Mouse (Mus musculus): ENCODE measurements around the gene Shkbp1. TPM values are rescaled to one million over a fixed set of nuclear protein-coding genes. Genes with fewer than 3 reads are reported as not detected.

Shkbp1 gene
- polyA plus RNA-seq, 1 experiment from 2014 or later: 95.5 TPM

GRCm38 (mm10) chr7:27331854-27332253, 24.0 kb downstream of the Shkbp1 start:
- ATAC-seq: no peak
- 7% methylated on average over 8 of the region's 8 CpGs for WGBS
- Histone ChIP-seq H3K9ac (replicated peaks; ENCODE audit: low read depth, low read length) (no peak overlapping the region), H3K9me3 (ENCODE audit: control insufficient read depth, low read length) (no peaks in the 10 kb centered on the region), H3K27me3 (replicated peaks; ENCODE audit: control insufficient read depth, insufficient read depth, low read length) (peaks cover 72% of the 10 kb centered on the region), H3K4me1 (replicated peaks; ENCODE audit: control insufficient read depth, insufficient read depth, low read length) (peaks cover 52% of the 10 kb centered on the region), H3K27ac (ENCODE audit: low read length) (no peak overlapping the region), H3K4me2 (ENCODE audit: low read length) (no peak overlapping the region), H3K36me3 (ENCODE audit: control insufficient read depth, insufficient read depth) (no peaks in the 10 kb centered on the region), H3K4me3 (replicated peaks; ENCODE audit: low read length) (no peak overlapping the region)

DNA sequence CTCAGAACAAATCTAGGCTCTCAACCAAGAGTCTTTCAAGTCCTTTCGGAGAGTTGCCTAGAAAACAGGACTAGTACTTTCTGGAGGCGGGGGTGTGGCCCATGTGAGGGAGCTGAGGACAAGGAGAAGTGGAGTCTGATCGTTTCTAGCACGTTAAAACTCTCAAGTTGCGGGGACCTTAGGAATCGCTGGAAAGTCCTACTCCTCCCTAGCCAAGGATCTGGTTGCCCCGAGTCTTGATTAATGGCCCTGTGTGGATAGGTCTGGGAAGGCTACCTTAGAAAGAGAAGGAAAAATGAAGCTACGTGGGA, 24.3 kb downstream of the Shkbp1 start:
- H3K4me2 ChIP-seq (ENCODE audit: low read length): no peak overlapping the region
- 4% methylated on average over 8 of the region's 8 CpGs for WGBS
- H3K4me3 ChIP-seq (replicated peaks; ENCODE audit: low read length): no peak overlapping the region

DNA sequence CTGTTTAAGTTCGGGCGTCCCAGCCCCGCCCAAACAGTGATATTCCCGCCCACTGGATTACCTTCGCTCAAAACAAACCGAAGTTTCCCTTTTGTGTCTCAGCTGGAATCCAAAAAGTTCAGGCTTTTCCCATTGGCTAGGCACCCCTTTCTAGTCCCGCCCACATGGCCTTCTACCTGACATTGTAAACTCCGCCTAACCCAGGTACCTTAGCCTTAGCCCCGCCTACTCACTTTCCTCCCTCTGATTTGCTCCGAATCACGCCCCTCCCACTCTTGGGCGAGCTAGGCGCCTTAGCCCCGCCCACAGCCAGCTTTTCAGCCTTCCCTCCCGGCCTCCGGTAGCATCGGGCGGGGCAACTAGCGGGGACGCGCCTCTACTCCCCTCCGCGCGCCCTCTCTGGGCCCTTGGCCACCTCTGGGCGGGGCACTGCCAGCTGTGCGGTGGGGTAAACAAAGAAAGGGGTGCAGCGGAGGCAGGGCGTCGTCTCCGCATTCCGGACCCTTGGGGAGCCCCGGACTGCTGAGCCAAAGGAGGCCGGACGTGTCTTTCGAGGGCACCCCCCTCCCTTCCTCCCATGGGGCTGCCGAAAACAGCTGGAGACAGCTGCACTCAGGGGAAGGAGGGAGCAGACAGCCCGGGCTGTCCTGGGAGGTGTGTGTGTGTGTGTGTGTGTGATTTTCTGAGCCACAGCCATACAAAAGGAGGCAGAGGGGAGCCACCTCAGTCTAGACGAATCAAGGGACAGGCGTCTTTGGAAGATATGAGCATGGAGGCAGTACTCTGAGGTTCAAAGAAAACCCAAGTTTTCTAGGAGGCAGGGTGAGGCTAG, 24.9 kb downstream of the Shkbp1 start:
- H3K27me3 ChIP-seq (replicated peaks; ENCODE audit: control insufficient read depth, insufficient read depth, low read length): peaks cover 81% of the 10 kb centered on the region
- H3K4me1 ChIP-seq (replicated peaks; ENCODE audit: control insufficient read depth, insufficient read depth, low read length): peaks cover 45% of the 10 kb centered on the region
- no peaks in the 10 kb centered on the region for H3K9me3 ChIP-seq (ENCODE audit: control insufficient read depth, low read length)
- ATAC-seq: no peak
- no peak overlapping the region for H3K9ac ChIP-seq (replicated peaks; ENCODE audit: low read depth, low read length)
- H3K4me2 ChIP-seq (ENCODE audit: low read length): peak overlapping the region; percentile 50
- 1% methylated on average over 39 of the region's 39 CpGs for WGBS
- no peak overlapping the region for H3K27ac ChIP-seq (ENCODE audit: low read length)
- H3K4me3 ChIP-seq (replicated peaks; ENCODE audit: low read length): peak overlapping the region; percentile 23
- no peaks in the 10 kb centered on the region for H3K36me3 ChIP-seq (ENCODE audit: control insufficient read depth, insufficient read depth)

More for the DNA sequence above, 24.3 kb downstream of the Shkbp1 start:
- no peak for ATAC-seq
- no peak overlapping the region for H3K27ac ChIP-seq (ENCODE audit: low read length)
- H3K4me1 ChIP-seq (replicated peaks; ENCODE audit: control insufficient read depth, insufficient read depth, low read length): peaks cover 49% of the 10 kb centered on the region
- no peaks in the 10 kb centered on the region for H3K9me3 ChIP-seq (ENCODE audit: control insufficient read depth, low read length)
- H3K27me3 ChIP-seq (replicated peaks; ENCODE audit: control insufficient read depth, insufficient read depth, low read length): peaks cover 75% of the 10 kb centered on the region
- no peak overlapping the region for H3K9ac ChIP-seq (replicated peaks; ENCODE audit: low read depth, low read length)
- no peaks in the 10 kb centered on the region for H3K36me3 ChIP-seq (ENCODE audit: control insufficient read depth, insufficient read depth)

- WGBS: 25% methylated on average over 17 of the region's 17 CpGs
- no peak overlapping the region for H3K27ac ChIP-seq (ENCODE audit: low read length)
- no peak overlapping the region for H3K4me3 ChIP-seq (replicated peaks; ENCODE audit: low read length)
- H3K9me3 ChIP-seq (ENCODE audit: control insufficient read depth, low read length): no peaks in the 10 kb centered on the region
- H3K4me1 ChIP-seq (replicated peaks; ENCODE audit: control insufficient read depth, insufficient read depth, low read length): peaks cover 51% of the 10 kb centered on the region
- H3K9ac ChIP-seq (replicated peaks; ENCODE audit: low read depth, low read length): no peak overlapping the region
- ATAC-seq: no peak
- H3K27me3 ChIP-seq (replicated peaks; ENCODE audit: control insufficient read depth, insufficient read depth, low read length): peaks cover 76% of the 10 kb centered on the region
- no peaks in the 10 kb centered on the region for H3K36me3 ChIP-seq (ENCODE audit: control insufficient read depth, insufficient read depth)
- H3K4me2 ChIP-seq (ENCODE audit: low read length): no peak overlapping the region
Observed at GRCm38 (mm10) chr7:27329981-27330380, 25.8 kb downstream of the Shkbp1 start.

DNA sequence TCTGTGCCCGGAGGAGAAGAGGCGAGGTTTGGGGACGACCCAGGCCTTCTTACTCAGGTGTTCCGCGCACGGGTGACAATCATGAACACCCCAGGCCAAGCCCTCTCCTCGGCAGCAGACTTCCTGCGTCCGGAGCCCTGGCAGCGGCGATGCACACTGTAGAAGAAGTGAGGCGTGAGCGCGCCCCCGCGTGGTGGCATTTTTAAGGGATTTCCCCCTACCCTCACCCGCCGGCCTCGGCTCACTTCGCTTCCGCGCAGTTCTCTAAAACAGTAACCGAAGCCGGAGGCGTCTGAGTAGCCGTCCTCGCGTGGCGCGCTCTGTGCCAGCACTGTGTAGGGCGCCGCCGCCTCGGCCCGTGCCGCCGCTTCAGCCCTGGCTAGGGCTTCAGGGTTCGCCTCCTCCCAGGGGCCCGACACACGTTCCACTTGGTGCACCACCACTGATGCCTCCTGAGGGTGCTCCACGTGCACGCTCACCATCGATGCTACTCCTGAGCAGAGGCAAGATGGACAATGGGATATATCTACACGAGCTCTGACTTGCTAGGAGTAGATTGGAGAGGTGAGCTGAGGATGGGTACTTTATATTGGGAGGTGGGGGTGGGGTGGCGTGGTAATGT, 26.4 kb downstream of the Shkbp1 start:
- no peaks in the 10 kb centered on the region for H3K36me3 ChIP-seq (ENCODE audit: control insufficient read depth, insufficient read depth)
- H3K4me1 ChIP-seq (replicated peaks; ENCODE audit: control insufficient read depth, insufficient read depth, low read length): peaks cover 48% of the 10 kb centered on the region
- ATAC-seq: peak; percentile 59
- no peaks in the 10 kb centered on the region for H3K9me3 ChIP-seq (ENCODE audit: control insufficient read depth, low read length)
- WGBS: 5% methylated on average over 45 of the region's 45 CpGs
- peak overlapping the region; percentile 39 for H3K9ac ChIP-seq (replicated peaks; ENCODE audit: low read depth, low read length)
- H3K4me2 ChIP-seq (ENCODE audit: low read length): peak overlapping the region; percentile 45
- H3K4me3 ChIP-seq (replicated peaks; ENCODE audit: low read length): peak overlapping the region; percentile 22
- no peak overlapping the region for H3K27ac ChIP-seq (ENCODE audit: low read length)
- H3K27me3 ChIP-seq (replicated peaks; ENCODE audit: control insufficient read depth, insufficient read depth, low read length): peaks cover 70% of the 10 kb centered on the region

GRCm38 (mm10) chr7:27328648-27329047, 27.2 kb downstream of the Shkbp1 start:
- Histone ChIP-seq H3K36me3 (ENCODE audit: control insufficient read depth, insufficient read depth) (no peaks in the 10 kb centered on the region), H3K27me3 (replicated peaks; ENCODE audit: control insufficient read depth, insufficient read depth, low read length) (peaks cover 65% of the 10 kb centered on the region), H3K27ac (ENCODE audit: low read length) (no peak overlapping the region), H3K4me1 (replicated peaks; ENCODE audit: control insufficient read depth, insufficient read depth, low read length) (peaks cover 41% of the 10 kb centered on the region), H3K4me3 (replicated peaks; ENCODE audit: low read length) (no peak overlapping the region), H3K9ac (replicated peaks; ENCODE audit: low read depth, low read length) (no peak overlapping the region), H3K9me3 (ENCODE audit: control insufficient read depth, low read length) (no peaks in the 10 kb centered on the region), H3K4me2 (ENCODE audit: low read length) (no peak overlapping the region)
- no peak for ATAC-seq
- WGBS: 43% methylated on average over 16 of the region's 16 CpGs

- no peak overlapping the region for H3K9ac ChIP-seq (replicated peaks; ENCODE audit: low read depth, low read length)
- H3K4me3 ChIP-seq (replicated peaks; ENCODE audit: low read length): no peak overlapping the region
- H3K36me3 ChIP-seq (ENCODE audit: control insufficient read depth, insufficient read depth): no peaks in the 10 kb centered on the region
- 89% methylated on average over 11 of the region's 11 CpGs for WGBS
- H3K4me1 ChIP-seq (replicated peaks; ENCODE audit: control insufficient read depth, insufficient read depth, low read length): peaks cover 36% of the 10 kb centered on the region
- H3K27ac ChIP-seq (ENCODE audit: low read length): no peak overlapping the region
- no peaks in the 10 kb centered on the region for H3K9me3 ChIP-seq (ENCODE audit: control insufficient read depth, low read length)
- H3K27me3 ChIP-seq (replicated peaks; ENCODE audit: control insufficient read depth, insufficient read depth, low read length): peaks cover 64% of the 10 kb centered on the region
- H3K4me2 ChIP-seq (ENCODE audit: low read length): no peak overlapping the region
- ATAC-seq: no peak
Observed at GRCm38 (mm10) chr7:27328161-27328560, 27.7 kb downstream of the Shkbp1 start.

- Histone ChIP-seq H3K4me2 (ENCODE audit: low read length) (no peak overlapping the region), H3K9me3 (ENCODE audit: control insufficient read depth, low read length) (no peaks in the 10 kb centered on the region), H3K36me3 (ENCODE audit: control insufficient read depth, insufficient read depth) (no peaks in the 10 kb centered on the region), H3K27ac (ENCODE audit: low read length) (no peak overlapping the region), H3K27me3 (replicated peaks; ENCODE audit: control insufficient read depth, insufficient read depth, low read length) (peaks cover 58% of the 10 kb centered on the region), H3K4me3 (replicated peaks; ENCODE audit: low read length) (no peak overlapping the region), H3K9ac (replicated peaks; ENCODE audit: low read depth, low read length) (no peak overlapping the region), H3K4me1 (replicated peaks; ENCODE audit: control insufficient read depth, insufficient read depth, low read length) (peaks cover 29% of the 10 kb centered on the region)
- whole genome bisulfite sequencing: 89% methylated on average over 8 of the region's 8 CpGs
- ATAC-seq: no peak
Observed at GRCm38 (mm10) chr7:27327500-27327899, 28.3 kb downstream of the Shkbp1 start.

DNA sequence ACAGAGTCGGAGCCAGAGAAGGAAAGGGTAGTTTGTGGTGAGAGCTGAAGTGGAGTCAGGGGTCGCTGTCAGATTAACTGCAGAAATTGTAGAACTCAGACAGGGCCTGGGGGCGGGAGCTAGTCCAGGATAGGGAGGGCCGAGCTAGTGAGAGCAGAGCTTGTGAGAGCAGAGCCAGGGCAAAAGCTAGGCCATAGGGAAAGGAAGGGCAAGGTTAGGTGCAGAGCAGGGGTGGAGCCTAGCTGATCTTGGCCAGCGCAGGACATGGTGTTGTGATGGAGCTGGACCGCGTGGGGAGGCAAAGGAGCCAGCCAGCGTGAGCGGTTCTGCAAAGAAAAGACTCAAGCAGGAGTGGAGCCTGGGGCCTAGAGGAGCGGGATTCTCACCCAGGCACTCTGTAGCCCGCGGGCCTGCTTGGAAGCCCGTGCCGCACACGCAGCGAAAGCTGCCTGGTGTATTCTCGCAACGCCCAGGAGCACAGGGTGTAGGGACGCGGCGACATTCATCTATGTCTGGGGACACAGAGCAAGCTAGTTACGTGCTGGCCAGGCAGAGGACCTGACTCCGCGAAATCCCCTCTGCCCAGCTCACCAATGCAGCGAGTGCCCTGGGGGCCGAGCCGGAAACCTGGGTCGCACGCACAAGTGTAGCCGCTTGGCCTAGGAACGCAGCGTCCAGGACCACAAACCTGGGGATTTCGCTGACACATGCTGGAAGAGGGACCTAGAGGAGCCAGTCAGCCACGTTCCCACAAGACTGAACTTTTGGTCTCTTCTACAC, 29.5 kb downstream of the Shkbp1 start:
- H3K4me2 ChIP-seq (ENCODE audit: low read length): peak overlapping the region; percentile 41; the same call in 1 of the 2 replicates
- H3K4me1 ChIP-seq (replicated peaks; ENCODE audit: control insufficient read depth, insufficient read depth, low read length): peaks cover 22% of the 10 kb centered on the region
- no peak for ATAC-seq
- peaks cover 51% of the 10 kb centered on the region for H3K27me3 ChIP-seq (replicated peaks; ENCODE audit: control insufficient read depth, insufficient read depth, low read length)
- no peak overlapping the region for H3K27ac ChIP-seq (ENCODE audit: low read length)
- 43% methylated on average over 34 of the region's 34 CpGs for WGBS
- no peak overlapping the region for H3K4me3 ChIP-seq (replicated peaks; ENCODE audit: low read length)
- no peaks in the 10 kb centered on the region for H3K36me3 ChIP-seq (ENCODE audit: control insufficient read depth, insufficient read depth)
- H3K9me3 ChIP-seq (ENCODE audit: control insufficient read depth, low read length): no peaks in the 10 kb centered on the region
- no peak overlapping the region for H3K9ac ChIP-seq (replicated peaks; ENCODE audit: low read depth, low read length)

Measured in forebrain, embryonic 16.5 days (tissue).